20 mouse cellular contexts compared by ENCODE assay signal in genomic region chr7:97419163-97419562, GRCm38 (mm10). TPM values are rescaled to one million over a fixed set of nuclear protein-coding genes. Genes with fewer than 3 reads are reported as not detected.
A peak's percentile ranks its signal among the peaks of the same experiment; 100 is the strongest.
DNase-seq lines count a peak whose midpoint lies in the region; ATAC-seq and TF ChIP-seq lines count a peak whose summit lies in the region.
"Had no signal": no experiment of that assay in that cellular context is flagged by ENCODE, and none has a peak within 500 bp of the region (broad histone marks: within the 10 kb centered on the region; RNA-seq: fewer than 3 reads in every experiment).

No protein-coding gene starts in this region.

- peak overlapping the region; percentile 50; the same call in 1 of the 2 replicates for H3K27ac ChIP-seq in hindbrain, embryonic 10.5 days
- H3K27ac ChIP-seq in hindbrain, embryonic 16.5 days (ENCODE audit: low read depth, low read length) = no peak overlapping the region
- peak overlapping the region; percentile 22; the same call in 1 of the 2 replicates for H3K27ac ChIP-seq in testis, adult 2 months (ENCODE audit: control insufficient read depth, insufficient read depth, low read depth, low read length)
- H3K27ac ChIP-seq: embryonic facial prominence, embryonic 15.5 days; forebrain, embryonic 13.5 days; hindbrain, embryonic 15.5 days; kidney, embryonic 15.5 days; limb, embryonic 15.5 days; neural tube, embryonic 13.5 days had no signal

- no peak for TF ChIP-seq POLR2A in testis, adult 2 months (IDR thresholded peaks at IDR 0.05; ENCODE audit: control insufficient read depth, low read depth, low read length)

- H3K9me3 ChIP-seq in hindbrain, embryonic 10.5 days = no peaks in the 10 kb centered on the region
- H3K9me3 ChIP-seq in hindbrain, embryonic 16.5 days (ENCODE audit: control insufficient read depth, low read length) = no peaks in the 10 kb centered on the region
- H3K9me3 ChIP-seq: embryonic facial prominence, embryonic 15.5 days; forebrain, embryonic 13.5 days; hindbrain, embryonic 15.5 days; kidney, embryonic 15.5 days; limb, embryonic 15.5 days; neural tube, embryonic 13.5 days had no signal

- no peaks in the 10 kb centered on the region for H3K27me3 ChIP-seq in hindbrain, embryonic 10.5 days (ENCODE audit: insufficient read depth, poor library complexity, severe bottlenecking)
- H3K27me3 ChIP-seq in hindbrain, embryonic 16.5 days (replicated peaks; ENCODE audit: control insufficient read depth, insufficient read depth, low read length) = no peaks in the 10 kb centered on the region
- no peaks in the 10 kb centered on the region for H3K27me3 ChIP-seq in testis, adult 2 months (ENCODE audit: control insufficient read depth, insufficient read depth, low read length)
- H3K27me3 ChIP-seq: CH12.LX; embryonic facial prominence, embryonic 15.5 days; forebrain, embryonic 13.5 days; hindbrain, embryonic 15.5 days; kidney, embryonic 15.5 days; limb, embryonic 15.5 days; neural tube, embryonic 13.5 days had no signal

- no peak overlapping the region for H3K9ac ChIP-seq in hindbrain, embryonic 16.5 days (ENCODE audit: low read depth, low read length)
- H3K9ac ChIP-seq: embryonic facial prominence, embryonic 15.5 days; forebrain, embryonic 13.5 days; hindbrain, embryonic 15.5 days; kidney, embryonic 15.5 days; limb, embryonic 15.5 days; neural tube, embryonic 13.5 days had no signal

- H3K4me3 ChIP-seq in hindbrain, embryonic 10.5 days = no peak overlapping the region
- H3K4me3 ChIP-seq in hindbrain, embryonic 16.5 days (ENCODE audit: low read length) = no peak overlapping the region
- no peak overlapping the region for H3K4me3 ChIP-seq in testis, adult 2 months (ENCODE audit: control insufficient read depth, low read depth, low read length)
- H3K4me3 ChIP-seq: embryonic facial prominence, embryonic 15.5 days; forebrain, embryonic 13.5 days; hindbrain, embryonic 15.5 days; kidney, embryonic 15.5 days; layer of hippocampus, adult 2 months; limb, embryonic 15.5 days; neural tube, embryonic 13.5 days had no signal

- ATAC-seq in hindbrain, embryonic 16.5 days = no peak
- ATAC-seq: activated CD4-positive, CD25-positive, alpha-beta regulatory T cell, adult 4 months; forebrain, embryonic 13.5 days had no signal

- DNase-seq in cerebellum, adult 11-12 months = peak; percentile 49
- no peak for DNase-seq in cerebellum, postnatal 4 days (ENCODE audit: low spot score in 2 of 2)
- no peak for DNase-seq in hindbrain, embryonic 10.5 days (ENCODE audit: low spot score)
- no peak for DNase-seq in testis, postnatal 14 days (ENCODE audit: low spot score)
- DNase-seq in right cerebral cortex, postnatal 10 days (ENCODE audit: low spot score in 2 of 2) = no peak
- DNase-seq: heart, postnatal 36 days had no signal

- H3K4me2 ChIP-seq in hindbrain, embryonic 16.5 days (ENCODE audit: low read length) = no peak overlapping the region
- H3K4me2 ChIP-seq: embryonic facial prominence, embryonic 15.5 days; forebrain, embryonic 13.5 days; heart, embryonic 11.5 days; hindbrain, embryonic 15.5 days; kidney, embryonic 15.5 days; limb, embryonic 15.5 days; midbrain, embryonic 11.5 days; neural tube, embryonic 13.5 days had no signal

- no peaks in the 10 kb centered on the region for H3K36me3 ChIP-seq in hindbrain, embryonic 10.5 days
- no peaks in the 10 kb centered on the region for H3K36me3 ChIP-seq in hindbrain, embryonic 16.5 days (ENCODE audit: control insufficient read depth, insufficient read depth, low read length)
- no peaks in the 10 kb centered on the region for H3K36me3 ChIP-seq in testis, adult 2 months (ENCODE audit: control insufficient read depth, insufficient read depth, low read length)
- H3K36me3 ChIP-seq: embryonic facial prominence, embryonic 15.5 days; hindbrain, embryonic 15.5 days; kidney, embryonic 15.5 days; limb, embryonic 15.5 days; neural tube, embryonic 13.5 days had no signal

- no peak for TF ChIP-seq CTCF in testis, adult 2 months (IDR thresholded peaks at IDR 0.05; ENCODE audit: control insufficient read depth, insufficient read depth, insufficient replicate concordance, low read depth, low read length)

- H3K4me1 ChIP-seq in hindbrain, embryonic 10.5 days (replicated peaks) = peaks cover 10% of the 10 kb centered on the region
- peaks cover 8% of the 10 kb centered on the region; the same call in 1 of the 2 replicates for H3K4me1 ChIP-seq in hindbrain, embryonic 16.5 days (ENCODE audit: control insufficient read depth, insufficient read depth, low read depth, low read length)
- H3K4me1 ChIP-seq in testis, adult 2 months (ENCODE audit: control insufficient read depth, insufficient read depth, low read length) = peaks cover 8% of the 10 kb centered on the region
- H3K4me1 ChIP-seq: embryonic facial prominence, embryonic 15.5 days; kidney, embryonic 15.5 days had no signal

- 86% methylated on average over 5 of the region's 5 CpGs for WGBS in hindbrain, embryonic 10.5 days
- WGBS in hindbrain, embryonic 16.5 days = 86% methylated on average over 5 of the region's 5 CpGs

RNA-seq across cellular contexts. Expression of gene Thrsp, which starts 1.6 kb away (rescaled TPM):
- polyA plus RNA-seq in hindbrain, embryonic 10.5 days (2016; fragmentation: Nextera tagmentation; extraction: Ambion mirVana) = 0.37 and 0.43 TPM in 2 replicates
- 4.2 and 4.6 TPM in 2 replicates for polyA plus RNA-seq in hindbrain, embryonic 16.5 days (2015; fragmentation: Nextera tagmentation; extraction: Ambion mirVana)
- polyA plus RNA-seq in testis, adult 2 months (2012; rRNA removed) = 3.6 and 4.1 TPM in 2 replicates
- polyA plus RNA-seq: activated CD4-positive, CD25-positive, alpha-beta regulatory T cell, adult 4 months; C2C12; midbrain, embryonic 11.5 days had no signal

RNA-seq across cellular contexts. Expression of gene Ndufc2, which starts 19.4 kb away (rescaled TPM):
- 322 and 341 TPM in 2 replicates for polyA plus RNA-seq in hindbrain, embryonic 10.5 days (2016; fragmentation: Nextera tagmentation; extraction: Ambion mirVana)
- 431 and 501 TPM in 2 replicates for polyA plus RNA-seq in hindbrain, embryonic 16.5 days (2015; fragmentation: Nextera tagmentation; extraction: Ambion mirVana)
- polyA plus RNA-seq in testis, adult 2 months (2012; rRNA removed) = 46.2 and 81.2 TPM in 2 replicates

RNA-seq across cellular contexts. Expression of gene Kctd14, which starts 32.0 kb away (rescaled TPM):
- polyA plus RNA-seq in hindbrain, embryonic 10.5 days (2016; fragmentation: Nextera tagmentation; extraction: Ambion mirVana) = 0.20 and 0.37 TPM in 2 replicates
- 1.2 and 1.8 TPM in 2 replicates for polyA plus RNA-seq in hindbrain, embryonic 16.5 days (2015; fragmentation: Nextera tagmentation; extraction: Ambion mirVana)
- polyA plus RNA-seq in testis, adult 2 months (2012; rRNA removed) = 8.8 and 12.2 TPM in 2 replicates
- polyA plus RNA-seq: C2C12 had no signal

RNA-seq across cellular contexts. Expression of gene Alg8, which starts 47.8 kb away (rescaled TPM):
- 42.1 and 52.9 TPM in 2 replicates for polyA plus RNA-seq in hindbrain, embryonic 10.5 days (2016; fragmentation: Nextera tagmentation; extraction: Ambion mirVana)
- polyA plus RNA-seq in hindbrain, embryonic 16.5 days (2015; fragmentation: Nextera tagmentation; extraction: Ambion mirVana) = 13.1 and 14.5 TPM in 2 replicates
- polyA plus RNA-seq in testis, adult 2 months (2012; rRNA removed) = 39.4 and 50.3 TPM in 2 replicates
